In the genomic region with DNA sequence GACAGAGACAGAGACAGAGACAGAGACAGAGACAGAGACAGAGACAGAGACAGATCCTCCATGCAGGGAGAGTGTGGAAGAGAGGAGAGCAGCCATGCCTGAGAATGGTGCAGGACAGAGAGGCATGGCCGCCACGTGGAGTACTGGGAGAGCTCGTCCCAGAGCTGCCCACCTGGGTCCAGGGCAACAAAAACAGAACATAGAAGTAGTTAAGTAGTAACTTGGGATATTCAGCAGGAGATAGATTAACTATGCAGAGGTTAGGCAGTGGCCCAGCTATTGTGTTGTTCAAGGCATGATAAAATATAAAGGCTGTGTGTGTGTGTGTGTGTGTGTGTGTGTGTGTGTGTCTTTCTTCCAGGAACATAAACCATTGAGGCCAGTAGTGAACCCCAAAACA, we compare ENCODE assay signal across 20 mouse cellular contexts.
DNase-seq lines count a peak whose midpoint lies in the region; ATAC-seq and TF ChIP-seq lines count a peak whose summit lies in the region.
"Had no signal": no experiment of that assay in that cellular context is flagged by ENCODE, and none has a peak within 500 bp of the region (broad histone marks: within the 10 kb centered on the region; RNA-seq: fewer than 3 reads in every experiment).

No protein-coding gene starts in this region.

- no peak for TF ChIP-seq EP300 in heart, postnatal 0 days (IDR thresholded peaks at IDR 0.05; ENCODE audit: low read depth)

- H3K9ac ChIP-seq in heart, postnatal 0 days (replicated peaks; ENCODE audit: low read depth, low read length), result no peak overlapping the region
- no peak overlapping the region for H3K9ac ChIP-seq in kidney, postnatal 0 days (ENCODE audit: low read depth, low read length)
- H3K9ac ChIP-seq: embryonic facial prominence, embryonic 12.5 days; forebrain, embryonic 15.5 days; hindbrain, embryonic 13.5 days had no signal

- H3K9me3 ChIP-seq in heart, postnatal 0 days (replicated peaks; ENCODE audit: control insufficient read depth, low read length), result peaks cover 5% of the 10 kb centered on the region; the same call in 1 of the 2 replicates
- peaks cover 34% of the 10 kb centered on the region for H3K9me3 ChIP-seq in heart, embryonic 10.5 days
- H3K9me3 ChIP-seq in kidney, postnatal 0 days (replicated peaks; ENCODE audit: low read length), result 0 out of 2 replicates have a peak, but pooled peaks cover 6% of the 10 kb centered on the region
- H3K9me3 ChIP-seq: forebrain, embryonic 15.5 days; G1E had no signal

- peak overlapping the region; percentile 67; the same call in 1 of the 2 replicates for H3K27ac ChIP-seq in gastrocnemius, adult 2 months
- peak overlapping the region; percentile 53 for H3K27ac ChIP-seq in heart, postnatal 0 days (ENCODE audit: low read depth)
- H3K27ac ChIP-seq in heart, embryonic 10.5 days, result no peak overlapping the region
- H3K27ac ChIP-seq in kidney, postnatal 0 days, result no peak overlapping the region; the same call in 1 of the 2 replicates
- H3K27ac ChIP-seq in layer of hippocampus, adult 2 months, result no peak overlapping the region
- H3K27ac ChIP-seq: embryonic facial prominence, embryonic 12.5 days; forebrain, embryonic 15.5 days; hindbrain, embryonic 13.5 days; hindbrain, postnatal 0 days had no signal

- no peak overlapping the region for H3K4me2 ChIP-seq in heart, postnatal 0 days (ENCODE audit: low read depth, low read length)
- H3K4me2 ChIP-seq in kidney, postnatal 0 days (ENCODE audit: low read length), result no peak overlapping the region
- H3K4me2 ChIP-seq: embryonic facial prominence, embryonic 12.5 days; forebrain, embryonic 15.5 days; hindbrain, embryonic 13.5 days had no signal

- no peak for DNase-seq in gastrocnemius, adult 2 months
- DNase-seq in gastrocnemius, adult 8-10 months (ENCODE audit: low spot score in 2 of 2), result no peak
- DNase-seq in heart, postnatal 0 days (ENCODE audit: low spot score), result no peak
- no peak for DNase-seq in heart, embryonic 10.5 days (ENCODE audit: low spot score)
- no peak for DNase-seq in kidney, postnatal 0 days (ENCODE audit: low spot score)
- DNase-seq in kidney, adult 11 months, result no peak
- no peak for DNase-seq in layer of hippocampus, adult 2 months (ENCODE audit: low spot score in 2 of 2)
- DNase-seq: adrenal gland, postnatal 10 days; B cell, adult 2 months; cerebellum, adult 11-12 months; cerebellum, adult 9-10 months; cerebellum, postnatal 25 days; gastrocnemius, postnatal 14 days; heart, adult 2 months had no signal

- intact Hi-C loops in gastrocnemius, adult 2 months (cut with DNase I), result no loop called here

- H3K4me1 ChIP-seq in heart, postnatal 0 days (ENCODE audit: control insufficient read depth, insufficient read depth), result peaks cover 12% of the 10 kb centered on the region
- peaks cover 17% of the 10 kb centered on the region for H3K4me1 ChIP-seq in heart, embryonic 10.5 days
- H3K4me1 ChIP-seq in kidney, postnatal 0 days (replicated peaks; ENCODE audit: insufficient read depth, low read length), result no peaks in the 10 kb centered on the region
- H3K4me1 ChIP-seq: forebrain, embryonic 15.5 days had no signal

- ATAC-seq in heart, postnatal 0 days (ENCODE audit: insufficient read depth, low read depth), result no peak
- ATAC-seq in kidney, postnatal 0 days (replicated peaks; ENCODE audit: low FRiP score, low read depth), result peak; percentile 50
- ATAC-seq: CD4-positive, CD25-positive, alpha-beta regulatory T cell, adult 4 months; forebrain, embryonic 15.5 days; hindbrain, postnatal 0 days had no signal

- no peak overlapping the region for H3K4me3 ChIP-seq in gastrocnemius, adult 2 months
- H3K4me3 ChIP-seq in heart, postnatal 0 days (ENCODE audit: low read depth, low read length), result no peak overlapping the region
- H3K4me3 ChIP-seq in heart, embryonic 10.5 days, result no peak overlapping the region
- no peak overlapping the region for H3K4me3 ChIP-seq in kidney, postnatal 0 days (replicated peaks; ENCODE audit: low read depth, low read length)
- no peak overlapping the region for H3K4me3 ChIP-seq in layer of hippocampus, adult 2 months
- H3K4me3 ChIP-seq: embryonic facial prominence, embryonic 12.5 days; forebrain, embryonic 15.5 days; heart, adult 2 months; hindbrain, embryonic 13.5 days had no signal

- H3K36me3 ChIP-seq in heart, postnatal 0 days (replicated peaks; ENCODE audit: control insufficient read depth, insufficient read depth, low read length), result peaks cover 13% of the 10 kb centered on the region
- peaks cover 35% of the 10 kb centered on the region for H3K36me3 ChIP-seq in heart, embryonic 10.5 days
- H3K36me3 ChIP-seq in kidney, postnatal 0 days (ENCODE audit: insufficient read depth, low read length), result peaks cover 14% of the 10 kb centered on the region; the same call in 1 of the 2 replicates
- H3K36me3 ChIP-seq: forebrain, embryonic 15.5 days had no signal

- no peaks in the 10 kb centered on the region for H3K27me3 ChIP-seq in heart, postnatal 0 days (ENCODE audit: control insufficient read depth, insufficient read depth, low read length)
- no peaks in the 10 kb centered on the region for H3K27me3 ChIP-seq in heart, embryonic 10.5 days (ENCODE audit: insufficient read depth, poor library complexity, severe bottlenecking)
- H3K27me3 ChIP-seq in kidney, postnatal 0 days (ENCODE audit: insufficient read depth, low read length), result no peaks in the 10 kb centered on the region
- H3K27me3 ChIP-seq: embryonic facial prominence, embryonic 12.5 days; forebrain, embryonic 15.5 days; hindbrain, embryonic 13.5 days had no signal

- WGBS in heart, postnatal 0 days, result 71% methylated on average over 3 of the region's 3 CpGs
- WGBS in heart, embryonic 10.5 days, result 89% methylated on average over 3 of the region's 3 CpGs
- WGBS in kidney, postnatal 0 days, result 63% methylated on average over 3 of the region's 3 CpGs

- TF ChIP-seq CTCF in gastrocnemius, adult 2 months (IDR thresholded peaks at IDR 0.05), result no peak
- TF ChIP-seq CTCF in heart, postnatal 0 days (IDR thresholded peaks at IDR 0.05; ENCODE audit: low read depth), result no peak
- TF ChIP-seq CTCF in kidney, postnatal 0 days (IDR thresholded peaks at IDR 0.05; ENCODE audit: low read depth), result no peak
- TF ChIP-seq CTCF in layer of hippocampus, adult 2 months (conservative IDR thresholded peaks at IDR 0.05), result no peak

Comparison
In these comparisons a context has a peak if more than half of its experiments do, and no peak if none do; other contexts are left out.
1. H3K27ac ChIP-seq: peak in gastrocnemius, adult 2 months (single experiment) and heart, postnatal 0 days (single experiment); none in heart, embryonic 10.5 days (single experiment), kidney, postnatal 0 days (single experiment) and layer of hippocampus, adult 2 months (single experiment).